Mouse (Mus musculus): ENCODE results near the gene Cyb5rl.

Gene Cyb5rl

GRCm38 (mm10) chr4:107066252-107067124 is at the start of gene Cyb5rl, which contains the start of gene Mrpl37:
Gene Cyb5rl (plus strand): TSS chr4:107066988.
Gene Mrpl37 (minus strand): TSS chr4:107066868.
- peak; percentile 98 for DNase-seq (ENCODE audit: low read depth, low spot score)

- no peak for DNase-seq (ENCODE audit: low read depth, low spot score)
Measured at GRCm38 (mm10) chr4:107017257-107017656, 49.5 kb upstream of the Cyb5rl start.

DNA sequence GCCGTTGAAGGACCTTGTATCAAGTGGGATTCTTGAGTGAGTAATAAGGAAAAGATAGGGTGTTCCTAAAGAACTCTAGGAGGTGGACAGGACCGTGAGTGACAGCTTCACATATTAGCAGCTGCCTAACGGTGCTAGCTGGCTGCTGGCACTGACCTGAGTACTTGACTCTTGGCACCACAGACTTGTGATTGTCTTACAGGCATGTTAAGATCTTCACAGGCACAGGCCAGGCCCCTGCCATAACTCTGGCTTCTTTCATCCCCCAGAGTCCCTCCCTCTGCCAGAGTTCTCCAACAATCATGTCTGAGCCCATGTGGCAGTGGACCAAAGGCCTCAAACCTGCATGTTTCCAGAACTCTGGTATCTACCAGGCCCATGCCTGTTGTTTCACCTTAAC is 48.3 kb upstream of the Cyb5rl start:
- no peak for DNase-seq (ENCODE audit: low read depth, low spot score)

- DNase-seq (ENCODE audit: low read depth, low spot score), result no peak
Measured at GRCm38 (mm10) chr4:107019027-107019426, 47.8 kb upstream of the Cyb5rl start.

DNA sequence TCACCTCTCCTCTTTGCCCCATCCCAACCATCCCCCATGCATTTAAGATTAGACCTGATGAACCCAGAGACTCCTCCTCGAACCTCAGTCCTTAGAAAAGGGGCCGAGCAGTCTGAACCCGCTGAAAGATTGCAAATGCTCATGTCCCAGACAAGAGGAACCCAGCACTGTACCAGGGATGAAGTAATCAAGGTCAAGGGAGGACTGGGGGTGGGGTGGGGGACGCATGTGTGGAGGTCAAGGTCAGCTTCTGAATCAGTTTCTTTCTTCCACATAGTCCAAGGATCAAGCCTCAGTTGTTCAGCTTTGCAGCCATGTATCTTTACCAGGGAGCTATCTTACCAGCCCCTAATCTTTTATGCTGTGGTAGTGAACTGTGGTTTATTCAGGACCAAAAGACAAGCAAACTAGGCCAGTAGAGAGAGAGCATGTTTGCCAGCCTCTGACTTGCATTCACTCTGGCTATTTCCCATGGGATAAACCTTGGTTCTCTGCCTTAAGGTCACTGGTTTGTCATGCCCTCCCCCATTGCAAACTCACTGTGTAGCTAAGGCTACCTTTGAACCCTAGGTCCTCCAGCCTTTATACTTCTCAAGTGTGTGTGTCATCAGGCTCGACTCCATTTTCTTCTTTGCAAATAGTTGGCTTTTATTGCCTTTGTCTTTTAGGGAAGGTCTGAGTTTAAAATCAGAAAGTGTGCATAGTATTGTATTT is 46.3 kb upstream of the Cyb5rl start:
- no peak for DNase-seq (ENCODE audit: low read depth, low spot score)

DNA sequence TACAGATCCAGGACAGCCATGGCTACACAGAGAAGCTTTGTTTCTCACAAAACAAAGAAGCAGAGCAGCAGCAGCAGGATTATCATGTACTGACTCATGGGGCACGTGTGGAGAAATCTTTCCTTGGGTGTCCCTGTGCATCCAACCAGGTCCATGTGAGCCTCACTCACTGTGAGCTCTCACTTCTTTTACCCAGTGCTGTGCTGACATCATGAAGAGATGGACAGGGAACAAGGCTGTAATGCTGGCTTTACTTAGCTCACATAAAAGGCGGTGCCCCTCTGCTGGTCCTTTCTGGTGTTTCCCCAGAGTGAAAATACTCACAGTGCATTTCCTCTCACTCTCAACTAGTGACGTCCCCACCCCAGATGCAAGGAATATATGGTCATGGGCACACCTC is 45.3 kb upstream of the Cyb5rl start:
- DNase-seq (ENCODE audit: low read depth, low spot score), result no peak

DNA sequence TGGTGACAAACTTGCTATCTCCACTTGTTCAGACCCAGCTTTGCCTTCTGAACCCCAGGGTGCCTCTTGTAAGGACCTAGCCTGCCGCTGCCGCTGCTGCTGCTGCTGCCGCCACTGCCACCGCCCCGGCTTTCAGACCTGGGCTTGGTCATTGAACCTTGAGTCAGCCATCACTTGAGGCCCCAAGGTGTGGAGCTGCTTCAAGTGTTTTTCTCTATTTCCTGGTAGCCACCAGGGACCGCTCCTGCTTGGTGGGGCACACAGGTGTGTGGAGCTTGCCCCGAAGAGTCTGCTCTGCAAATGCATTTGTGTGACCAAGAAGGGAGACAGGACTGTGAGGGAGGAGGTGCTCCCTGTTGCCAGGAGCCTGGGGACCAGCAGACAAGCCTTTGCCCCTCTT is 41.9 kb upstream of the Cyb5rl start:
- no peak for DNase-seq (ENCODE audit: low read depth, low spot score)

- no peak for DNase-seq (ENCODE audit: low read depth, low spot score)
Measured at GRCm38 (mm10) chr4:107025369-107025768, 41.4 kb upstream of the Cyb5rl start.

DNA sequence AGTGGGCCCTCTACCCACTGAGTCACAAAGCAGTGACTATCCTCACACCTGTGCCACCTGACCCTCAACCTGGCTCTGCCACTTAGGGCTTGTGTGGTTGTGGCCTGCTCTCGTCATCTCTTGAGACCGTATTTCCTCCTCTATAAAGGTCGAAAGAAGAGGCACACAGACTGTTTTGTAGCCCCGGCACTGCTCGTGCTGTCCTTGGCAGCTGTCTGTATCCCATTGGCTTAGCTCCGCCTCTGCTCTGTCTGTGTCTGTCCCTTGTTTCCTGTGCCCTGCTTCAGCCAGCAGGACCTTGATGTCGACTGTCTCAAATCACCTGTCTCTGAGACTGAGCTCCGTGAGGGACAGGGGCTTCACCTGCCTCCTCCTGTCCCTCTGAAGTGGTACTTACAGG is 40.3 kb upstream of the Cyb5rl start:
- peak; percentile 40 for DNase-seq (ENCODE audit: low read depth, low spot score)

DNA sequence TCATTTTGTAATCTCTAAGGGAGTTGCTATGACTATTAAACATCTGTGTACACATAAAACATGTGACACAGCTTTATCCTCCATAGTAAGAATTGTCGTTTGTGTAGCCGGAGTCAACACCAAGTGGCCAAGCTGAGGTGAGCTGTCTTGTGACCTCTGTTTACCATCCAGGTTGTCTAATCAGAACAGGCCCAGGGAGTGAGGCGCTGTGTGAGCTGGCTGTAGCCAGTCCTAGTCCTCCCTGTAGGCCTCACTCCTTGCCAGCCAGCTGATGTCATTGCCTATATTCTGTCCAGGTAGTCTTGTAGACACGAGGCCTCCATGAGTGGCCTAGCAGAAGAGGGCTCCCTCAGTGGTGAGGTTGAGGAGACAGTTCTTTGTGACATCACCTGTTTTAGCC is 31.1 kb upstream of the Cyb5rl start:
- no peak for DNase-seq (ENCODE audit: low read depth, low spot score)

DNA sequence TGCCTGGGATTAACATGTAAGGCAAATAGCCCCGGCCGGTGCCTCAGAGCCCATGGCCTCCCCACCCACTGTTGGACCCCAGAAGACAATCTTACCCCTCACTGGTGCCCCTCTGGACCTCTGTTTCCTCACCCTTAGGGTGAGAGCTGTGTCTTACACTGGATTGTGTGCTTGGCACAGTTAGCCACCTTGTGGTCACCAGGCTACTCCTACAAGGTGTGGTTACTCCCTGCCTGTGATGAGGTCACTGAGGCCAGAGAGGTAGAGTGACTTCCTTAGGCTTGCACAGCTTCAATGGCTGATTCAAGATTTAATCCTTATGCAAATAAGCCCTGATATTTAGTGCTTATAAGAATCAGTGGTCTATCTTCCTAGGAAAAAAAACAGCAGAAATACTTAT is 29.8 kb upstream of the Cyb5rl start:
- no peak for DNase-seq (ENCODE audit: low read depth, low spot score)

GRCm38 (mm10) chr4:107038303-107038702 is 28.5 kb upstream of the Cyb5rl start:
- no peak for DNase-seq (ENCODE audit: low read depth, low spot score)

DNA sequence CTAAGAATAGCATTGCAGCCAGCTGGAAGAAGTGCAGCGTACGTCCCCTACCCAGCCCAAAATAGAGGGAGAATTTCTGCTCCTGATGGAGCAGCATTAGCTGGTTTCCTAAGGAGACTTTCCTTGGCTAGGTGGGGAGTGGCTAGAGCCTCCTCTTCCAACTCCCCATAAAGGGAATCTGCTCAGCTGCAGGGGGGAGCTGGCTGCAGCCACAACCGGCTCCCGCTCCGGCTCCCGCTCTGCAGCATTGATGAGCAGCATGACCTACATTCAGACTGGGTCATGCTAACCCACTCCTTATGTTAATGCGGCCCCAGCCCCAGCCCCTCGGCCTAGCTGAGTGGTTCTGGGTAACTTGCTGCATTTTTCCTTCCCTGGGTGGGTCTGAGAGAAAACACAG is 27.5 kb upstream of the Cyb5rl start:
- DNase-seq (ENCODE audit: low read depth, low spot score), result peak; percentile 25

- DNase-seq (ENCODE audit: low read depth, low spot score), result no peak
Measured at GRCm38 (mm10) chr4:107042304-107042703, 24.5 kb upstream of the Cyb5rl start.

DNA sequence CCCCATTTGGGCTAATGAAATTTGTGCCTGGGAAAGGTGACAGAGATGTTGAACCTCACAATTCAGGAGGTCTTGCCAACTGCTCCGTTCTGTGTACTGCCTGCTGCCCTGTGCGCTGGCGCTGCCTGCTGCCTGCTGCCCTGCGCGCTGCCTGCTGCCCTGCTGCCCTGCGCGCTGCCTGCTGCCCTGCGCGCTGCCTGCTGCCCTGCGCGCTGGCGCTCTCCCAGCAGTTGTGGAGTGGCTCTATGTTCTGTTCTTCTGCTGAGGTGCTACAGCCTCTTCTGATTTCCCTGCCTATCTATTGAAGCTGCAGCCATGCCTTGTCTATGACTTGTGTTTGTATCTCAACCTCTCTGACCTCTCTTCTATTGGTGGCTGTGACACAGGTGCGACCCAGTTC is 21.6 kb upstream of the Cyb5rl start:
- DNase-seq (ENCODE audit: low read depth, low spot score), result no peak

DNA sequence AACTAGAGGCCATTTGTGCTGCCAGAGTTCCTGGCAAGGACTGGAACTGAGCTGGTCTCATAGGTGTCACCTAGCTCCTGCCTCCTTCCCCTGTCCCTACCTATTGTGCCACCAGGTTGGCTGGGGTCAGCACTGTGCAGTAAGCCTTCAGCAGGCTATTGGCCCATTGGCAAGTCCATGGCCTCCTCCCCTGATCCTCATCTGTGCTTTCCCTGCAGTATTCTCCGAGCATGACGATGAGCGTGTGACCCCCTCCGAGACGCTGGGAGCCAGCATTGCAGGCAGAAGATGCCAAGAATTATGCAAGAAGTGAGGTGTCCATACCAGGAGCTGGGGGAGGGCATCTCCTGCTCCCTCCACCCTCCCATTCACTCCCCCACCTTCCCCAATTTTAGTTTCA is 19.0 kb upstream of the Cyb5rl start:
- no peak for DNase-seq (ENCODE audit: low read depth, low spot score)

GRCm38 (mm10) chr4:107048568-107049162 is 18.1 kb upstream of the Cyb5rl start:
- DNase-seq (ENCODE audit: low read depth, low spot score), result no peak

DNA sequence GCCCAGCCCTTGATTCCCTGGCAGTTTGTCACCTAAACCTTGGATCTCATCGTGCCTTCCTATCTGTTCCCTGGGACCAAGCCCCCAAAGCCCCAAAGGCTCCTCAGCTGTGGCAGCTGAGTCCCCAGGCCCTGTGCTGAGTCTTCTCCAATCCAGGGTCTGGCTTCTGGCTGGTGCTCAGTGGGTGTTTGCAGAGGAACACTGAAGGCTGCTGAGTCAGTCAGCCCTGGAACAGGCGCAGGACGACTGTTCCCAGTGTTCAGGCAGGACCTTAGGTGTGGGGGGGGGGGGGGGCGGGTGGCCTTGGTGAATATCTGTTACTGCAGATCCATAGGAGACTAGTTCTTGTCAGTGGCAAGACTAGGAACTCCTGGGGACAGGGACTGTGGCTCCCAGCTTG is 14.9 kb upstream of the Cyb5rl start:
- no peak for DNase-seq (ENCODE audit: low read depth, low spot score)

DNA sequence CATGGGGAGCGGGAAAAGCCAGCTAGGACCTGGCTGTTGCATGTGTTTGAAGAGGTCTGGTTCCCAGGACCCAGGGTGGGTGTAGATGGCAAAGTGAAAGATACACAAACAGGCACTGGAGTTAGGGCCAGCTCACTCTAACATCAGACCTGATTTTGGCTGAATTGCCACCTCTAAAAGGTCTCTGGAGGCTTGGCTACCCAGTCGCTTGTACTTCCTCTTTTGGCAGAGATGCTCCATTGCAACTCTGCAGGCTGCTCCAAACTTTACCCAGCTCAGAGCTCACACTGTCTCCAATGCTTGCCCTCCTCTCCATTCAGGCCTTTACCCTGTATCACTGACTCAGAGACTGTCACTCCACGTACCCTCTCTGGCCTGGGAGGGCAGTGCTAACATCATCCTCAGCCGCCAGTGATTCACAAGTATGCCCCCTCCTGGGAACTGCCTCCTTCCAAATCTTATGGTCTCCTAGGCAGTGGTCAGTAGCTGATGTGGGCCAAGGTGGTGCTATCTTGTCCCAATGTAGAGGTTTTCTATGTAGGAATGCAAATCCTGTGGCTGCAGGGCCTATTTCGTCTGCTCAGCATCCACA is 13.7 kb upstream of the Cyb5rl start:
- DNase-seq (ENCODE audit: low read depth, low spot score), result no peak

DNA sequence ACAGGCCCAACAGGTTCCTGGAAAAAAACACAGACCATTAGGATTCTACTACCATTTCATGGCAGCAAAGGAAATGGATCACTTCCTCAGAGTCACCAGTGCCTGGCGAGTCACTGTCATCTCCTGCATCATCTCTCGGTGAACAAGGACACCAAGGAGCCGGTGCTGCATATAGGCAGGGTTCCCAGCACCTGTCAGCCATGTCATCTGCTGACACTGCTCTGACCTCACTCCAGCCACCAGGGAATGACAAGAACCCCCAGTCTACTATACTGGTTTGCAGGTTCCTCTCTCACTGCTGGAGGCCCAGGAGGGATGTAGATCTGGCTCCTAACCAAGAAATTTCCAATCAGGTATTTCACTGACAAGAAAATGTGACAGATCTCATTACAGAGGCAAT is 10.7 kb upstream of the Cyb5rl start:
- no peak for DNase-seq (ENCODE audit: low read depth, low spot score)

- DNase-seq (ENCODE audit: low read depth, low spot score), result no peak
Measured at GRCm38 (mm10) chr4:107058346-107058745, 8.4 kb upstream of the Cyb5rl start.

DNA sequence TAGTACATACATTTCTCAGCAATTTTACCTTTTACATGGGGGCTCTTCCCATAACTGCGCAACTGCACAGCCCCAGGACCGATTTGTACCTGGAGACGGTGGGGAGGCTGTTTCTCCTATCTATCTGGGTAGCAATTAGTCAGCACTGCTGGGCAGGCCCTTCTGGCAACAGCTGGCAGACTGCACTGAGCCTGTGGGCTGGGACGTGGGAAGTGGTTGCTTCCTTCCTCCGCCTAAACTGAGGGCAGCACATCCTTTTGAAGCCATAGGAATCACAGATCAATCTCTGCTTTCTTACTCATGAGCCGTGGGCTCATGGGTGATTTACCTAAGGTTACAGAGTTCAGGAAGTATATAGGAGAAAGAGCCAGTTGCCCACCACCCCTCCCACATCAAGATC is 8.0 kb upstream of the Cyb5rl start:
- DNase-seq (ENCODE audit: low read depth, low spot score), result no peak
